Mouse (Mus musculus): ENCODE results near the gene Caly.
A peak's percentile ranks its signal among the peaks of the same experiment; 100 is the strongest.

Caly gene

DNA sequence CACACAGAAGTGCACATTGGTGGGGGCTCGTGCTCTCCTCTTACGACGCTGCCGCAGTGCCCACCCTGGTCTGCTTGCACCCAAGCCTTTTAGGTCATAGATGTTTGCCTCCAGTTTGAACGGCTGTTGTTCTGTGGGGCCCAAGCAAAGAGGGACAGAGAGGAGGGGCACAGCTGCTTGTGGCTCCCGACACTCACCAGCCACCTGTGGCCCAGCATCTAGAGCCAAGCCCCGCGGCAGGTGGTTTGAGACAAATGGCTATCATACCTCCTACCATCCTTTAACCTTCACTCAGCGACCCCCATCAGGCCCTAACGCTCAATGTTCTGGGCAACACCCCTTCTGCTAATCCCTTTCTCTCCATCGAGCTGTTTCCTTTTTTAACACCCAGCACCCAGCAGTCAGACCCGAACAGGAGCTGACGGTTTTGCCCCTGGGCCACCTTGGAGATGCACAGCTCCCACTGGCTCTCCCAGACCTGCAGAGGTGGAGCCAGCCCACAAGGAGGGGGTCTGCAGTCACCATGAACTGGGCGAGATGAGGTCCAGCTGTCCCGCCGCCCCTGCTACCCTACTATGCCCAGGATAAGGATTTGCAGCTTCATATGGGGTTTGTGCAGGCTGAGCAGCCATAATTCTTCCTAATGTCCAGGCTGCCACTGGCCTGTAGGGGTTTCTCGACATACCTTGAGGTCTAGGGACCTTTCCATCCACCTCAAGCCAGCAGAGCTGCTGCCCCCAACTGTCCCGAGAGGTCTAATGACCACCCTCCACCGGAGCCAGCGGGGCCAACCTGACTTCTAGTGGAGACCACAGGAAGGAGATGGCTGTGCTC, 723 bp downstream of the Caly start:
- DNase-seq (ENCODE audit: low read depth): no peak

DNA sequence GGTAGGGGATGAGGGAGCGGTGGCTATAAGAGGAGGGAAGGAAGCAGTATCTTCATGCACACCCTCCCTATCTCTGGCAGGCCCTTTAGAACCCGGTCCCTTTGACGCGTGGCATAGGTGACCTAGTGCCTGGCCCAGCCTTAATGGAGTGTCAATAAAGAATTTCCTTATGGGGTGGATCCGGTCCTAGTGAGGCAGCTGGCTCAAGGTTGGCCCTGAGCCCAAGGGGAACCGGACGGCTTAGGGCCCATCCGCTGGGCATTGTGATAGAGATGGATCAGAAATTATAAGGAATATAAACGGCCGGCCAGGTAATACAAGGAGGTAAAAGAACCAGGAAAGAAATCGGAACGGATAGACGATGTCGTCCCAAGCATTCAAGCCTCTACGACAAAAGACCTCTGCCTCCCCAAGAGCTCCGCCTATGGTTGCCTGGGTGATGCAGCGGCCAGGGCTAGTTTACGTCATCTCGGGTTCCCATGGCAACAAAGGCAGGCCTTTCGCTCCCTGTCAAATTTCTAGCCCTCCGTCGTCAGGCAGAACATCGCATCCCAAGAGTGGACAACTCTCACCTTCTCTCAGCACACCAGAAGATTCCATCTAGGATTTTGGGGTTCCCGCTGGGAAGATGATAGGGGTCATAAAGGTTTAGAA, 1.7 kb downstream of the Caly start:
- DNase-seq (ENCODE audit: low read depth): peak; percentile 49

GRCm38 (mm10) chr7:140078711-140079110, 3.6 kb downstream of the Caly start:
- DNase-seq (ENCODE audit: low read depth): peak; percentile 75

DNA sequence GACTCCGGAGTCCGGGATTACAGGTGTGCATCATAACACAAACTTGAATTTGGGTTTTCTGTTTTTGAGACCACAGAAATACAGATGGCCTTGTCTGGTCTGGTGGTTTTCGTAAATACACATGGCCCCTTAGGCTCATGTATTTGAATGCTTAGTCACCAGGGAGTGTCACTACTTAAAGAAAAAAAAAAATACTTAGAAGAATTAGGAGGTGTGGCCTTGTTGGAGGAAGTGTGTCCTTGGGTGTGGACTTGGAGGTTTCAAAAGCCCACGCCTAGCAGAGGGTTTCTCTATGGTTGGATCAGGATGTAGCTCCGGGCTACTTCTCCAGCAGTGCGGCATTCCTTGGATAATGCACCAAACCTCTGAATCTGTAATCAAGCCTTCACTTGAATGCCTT, 4.7 kb downstream of the Caly start:
- DNase-seq (ENCODE audit: low read depth): no peak

DNA sequence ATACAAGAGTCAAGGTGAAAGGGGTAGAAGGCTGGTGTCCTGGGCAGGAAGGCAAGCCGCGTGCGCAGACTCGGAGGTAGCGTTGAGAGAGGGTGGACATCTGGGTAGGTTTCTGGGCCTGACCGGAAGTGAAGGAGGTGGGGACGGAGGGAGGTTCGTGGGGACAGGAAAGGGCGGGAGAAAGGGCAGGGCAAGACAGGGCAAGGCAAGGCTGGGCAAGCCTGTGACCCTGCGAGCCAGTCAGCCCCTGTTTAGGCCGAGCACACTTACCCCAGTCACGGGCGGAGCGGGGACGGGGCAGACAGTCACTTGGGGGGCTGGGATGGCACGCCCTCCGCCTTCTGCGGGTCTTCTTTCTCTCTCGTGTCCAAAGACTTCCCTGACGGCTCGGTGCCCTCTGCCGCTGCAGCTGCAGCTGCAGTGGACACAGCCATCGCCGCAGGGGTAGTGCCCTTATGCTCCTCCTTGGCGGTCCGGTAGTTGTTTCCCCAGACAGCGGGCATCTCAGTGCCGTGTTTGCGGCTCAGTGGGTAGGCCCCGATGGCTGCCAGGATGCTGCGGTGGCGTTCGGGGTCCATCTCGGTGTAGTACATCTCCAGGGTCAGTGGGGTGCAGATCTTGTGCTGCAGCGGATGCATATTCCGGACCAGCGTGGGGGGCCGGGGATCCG, 12.2 kb downstream of the Caly start:
- no peak for DNase-seq (ENCODE audit: low read depth)

DNA sequence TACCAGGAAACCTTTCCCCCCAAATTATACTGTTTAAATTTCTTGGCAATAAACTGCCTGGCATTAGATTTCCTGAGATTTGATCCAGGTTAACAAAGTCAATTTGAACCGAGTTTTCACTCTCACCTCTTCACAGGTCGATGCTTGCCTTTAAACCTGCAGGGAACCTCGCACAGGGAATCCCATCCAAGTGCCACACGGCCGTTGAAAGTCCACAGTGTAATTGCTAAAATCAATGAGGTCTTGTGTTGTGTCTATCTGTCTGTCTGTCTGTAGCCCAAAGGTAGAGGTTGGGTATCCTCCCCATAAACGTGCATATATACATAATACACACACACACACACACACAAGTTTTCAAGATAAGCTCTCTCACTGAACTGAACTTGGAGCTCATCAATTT, 15.0 kb downstream of the Caly start:
- no peak for DNase-seq (ENCODE audit: low read depth)

DNA sequence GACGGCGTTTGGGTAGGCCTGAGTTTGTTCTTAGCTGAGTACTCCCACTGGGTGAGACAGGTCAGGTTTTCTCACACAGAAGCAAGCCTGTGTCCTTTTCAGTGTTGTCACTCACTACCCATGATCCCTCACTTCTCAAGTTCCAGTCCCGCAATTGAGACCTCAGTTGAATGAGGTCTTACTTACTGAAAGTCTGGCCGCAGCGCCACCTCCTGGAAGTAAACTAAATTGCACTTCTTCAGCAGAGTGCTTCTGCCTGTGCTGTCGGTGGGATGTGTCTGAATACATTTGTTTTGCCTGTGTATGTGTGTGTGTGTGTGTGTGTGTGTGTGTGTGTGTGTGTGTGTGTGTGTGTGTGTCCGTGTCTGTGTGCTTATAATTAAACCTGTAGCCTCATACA, 19.3 kb downstream of the Caly start:
- peak; percentile 66 for DNase-seq (ENCODE audit: low read depth)

DNA sequence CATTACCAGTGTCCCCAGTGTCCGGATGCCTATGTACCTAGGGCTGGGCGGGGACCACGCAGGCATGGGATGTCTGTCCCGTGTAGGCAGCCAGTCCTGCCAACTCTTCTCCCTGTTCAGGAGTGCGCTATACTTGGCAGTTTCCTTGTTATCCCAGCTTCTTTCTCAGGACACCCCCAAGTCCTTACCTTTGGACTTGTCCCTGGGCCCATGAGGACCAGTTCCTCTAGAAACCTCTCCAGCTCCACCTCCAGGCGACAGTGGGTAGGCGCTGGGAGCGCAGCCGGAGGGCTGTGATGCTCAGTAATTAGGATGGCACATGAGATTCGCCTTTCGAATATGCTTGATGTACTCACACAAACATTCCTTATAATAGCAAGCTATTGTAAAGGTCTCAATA, 20.0 kb downstream of the Caly start:
- DNase-seq (ENCODE audit: low read depth): no peak

GRCm38 (mm10) chr7:140061832-140062130, 20.6 kb downstream of the Caly start:
- no peak for DNase-seq (ENCODE audit: low read depth)

DNA sequence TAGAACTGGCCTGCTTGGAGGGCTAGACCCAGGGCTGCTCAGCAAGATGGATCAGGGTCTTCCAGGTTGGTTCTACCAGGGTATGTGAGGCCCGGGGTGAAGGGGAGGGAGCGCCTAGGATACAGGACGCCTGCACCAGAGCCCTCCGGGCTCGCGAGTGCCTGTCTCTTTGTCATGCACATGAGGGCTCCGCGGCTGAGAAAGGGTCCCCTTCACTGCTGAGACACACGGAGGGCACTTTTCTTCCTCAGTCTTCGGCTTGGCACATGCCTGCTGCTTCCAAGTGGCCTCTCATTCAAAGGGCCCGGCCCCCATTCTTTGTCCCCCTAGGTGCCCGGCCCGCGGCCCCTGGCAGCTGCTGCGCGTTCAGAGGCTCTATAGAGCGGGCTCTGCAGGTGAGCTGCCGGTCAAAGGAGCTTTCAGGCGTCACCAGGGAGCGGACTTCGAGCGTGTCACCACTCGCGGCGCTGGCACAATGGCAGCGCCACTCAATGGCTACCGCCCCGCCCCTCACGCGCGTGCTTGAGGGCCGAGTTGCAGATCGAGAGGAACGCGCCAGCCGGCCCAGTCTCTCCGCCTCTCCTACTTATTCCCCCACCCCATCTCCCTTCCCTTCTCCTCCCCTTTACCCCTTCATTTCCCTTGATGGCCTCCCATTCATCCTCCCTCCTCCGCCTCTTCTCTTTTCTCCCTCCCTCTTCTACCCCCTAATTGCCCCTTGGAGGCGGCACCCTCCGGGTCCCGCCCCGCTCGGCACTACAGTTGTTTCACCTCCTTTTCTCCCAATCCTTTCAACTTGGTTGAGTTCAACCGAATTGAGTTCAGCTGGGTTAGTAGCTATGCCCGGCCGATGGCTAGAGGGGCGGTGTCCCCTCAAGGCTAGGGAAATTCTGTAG, 21.2 kb downstream of the Caly start:
- no peak for DNase-seq (ENCODE audit: low read depth)

DNA sequence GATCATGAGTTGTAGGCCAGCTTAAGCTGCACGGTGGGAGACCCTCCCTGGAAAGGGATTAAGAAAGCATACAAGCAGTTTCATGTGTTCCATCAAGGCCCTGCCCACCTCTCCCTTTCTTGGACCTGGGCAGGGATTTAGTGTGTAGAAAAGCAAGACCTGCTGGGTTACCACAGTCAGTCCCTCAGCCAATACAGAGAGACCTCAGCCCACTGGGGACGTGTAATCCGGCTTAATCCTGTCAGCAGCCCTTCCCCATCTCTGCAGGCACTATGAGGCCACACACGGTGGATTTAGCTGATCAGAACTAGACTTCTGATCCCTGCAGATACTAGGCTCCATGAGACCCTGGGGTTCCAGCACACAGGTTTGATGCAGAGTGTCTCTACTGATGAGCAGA, 22.7 kb downstream of the Caly start:
- no peak for DNase-seq (ENCODE audit: low read depth)

- DNase-seq (ENCODE audit: low read depth): no peak
Measured at GRCm38 (mm10) chr7:140058528-140058927, 23.8 kb downstream of the Caly start.

- DNase-seq (ENCODE audit: low read depth): no peak
Measured at GRCm38 (mm10) chr7:140057413-140058407, 24.6 kb downstream of the Caly start.

DNA sequence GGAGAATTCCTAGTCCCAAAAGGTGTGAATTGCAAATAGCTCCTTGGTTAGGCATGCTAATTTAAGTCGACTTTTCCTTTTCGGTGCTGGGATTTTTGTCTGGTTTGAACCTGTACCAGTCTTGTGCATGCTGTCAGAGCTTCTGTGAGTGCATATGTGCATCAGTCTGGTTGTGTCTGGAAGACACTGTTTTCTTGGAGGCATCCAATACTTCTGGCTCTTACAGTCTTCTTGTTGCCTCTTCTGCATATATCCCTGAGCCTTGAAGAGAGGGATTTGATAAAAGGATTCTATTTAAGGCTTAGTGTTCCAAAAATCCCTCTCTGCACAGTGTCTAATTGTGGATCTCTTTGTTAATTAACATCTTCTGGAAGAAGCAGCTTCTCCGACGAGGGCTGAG, 28.2 kb downstream of the Caly start:
- DNase-seq (ENCODE audit: low read depth): no peak

DNA sequence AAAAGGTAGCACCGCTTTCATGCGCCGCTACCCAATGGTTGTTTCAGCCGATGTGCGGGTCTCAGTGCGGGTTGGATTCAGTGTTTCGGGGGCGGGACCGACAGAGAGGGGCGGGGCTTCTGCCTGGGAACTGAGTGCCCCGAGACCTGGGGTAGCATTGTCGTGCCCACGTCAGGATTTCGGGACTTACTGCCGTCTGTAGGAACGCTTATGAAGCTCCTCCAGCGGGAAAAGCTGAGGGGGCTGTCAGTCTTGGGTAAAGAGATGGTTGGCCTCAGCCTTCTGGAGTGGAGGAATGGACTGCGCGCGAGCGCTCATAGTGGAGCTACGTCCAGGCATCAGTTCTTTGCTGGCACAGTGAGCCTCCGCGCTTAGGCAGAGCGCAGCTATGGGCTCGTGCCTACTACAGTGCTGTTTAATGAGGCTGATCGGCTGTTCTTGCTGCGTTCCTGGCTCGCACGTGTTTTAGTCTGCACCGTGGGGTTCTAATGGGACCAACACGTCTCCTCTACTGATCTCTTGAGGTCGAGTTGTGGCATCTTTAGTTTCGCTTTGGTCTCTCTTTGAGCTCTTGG, 33.1 kb downstream of the Caly start:
- DNase-seq (ENCODE audit: low read depth): no peak

DNA sequence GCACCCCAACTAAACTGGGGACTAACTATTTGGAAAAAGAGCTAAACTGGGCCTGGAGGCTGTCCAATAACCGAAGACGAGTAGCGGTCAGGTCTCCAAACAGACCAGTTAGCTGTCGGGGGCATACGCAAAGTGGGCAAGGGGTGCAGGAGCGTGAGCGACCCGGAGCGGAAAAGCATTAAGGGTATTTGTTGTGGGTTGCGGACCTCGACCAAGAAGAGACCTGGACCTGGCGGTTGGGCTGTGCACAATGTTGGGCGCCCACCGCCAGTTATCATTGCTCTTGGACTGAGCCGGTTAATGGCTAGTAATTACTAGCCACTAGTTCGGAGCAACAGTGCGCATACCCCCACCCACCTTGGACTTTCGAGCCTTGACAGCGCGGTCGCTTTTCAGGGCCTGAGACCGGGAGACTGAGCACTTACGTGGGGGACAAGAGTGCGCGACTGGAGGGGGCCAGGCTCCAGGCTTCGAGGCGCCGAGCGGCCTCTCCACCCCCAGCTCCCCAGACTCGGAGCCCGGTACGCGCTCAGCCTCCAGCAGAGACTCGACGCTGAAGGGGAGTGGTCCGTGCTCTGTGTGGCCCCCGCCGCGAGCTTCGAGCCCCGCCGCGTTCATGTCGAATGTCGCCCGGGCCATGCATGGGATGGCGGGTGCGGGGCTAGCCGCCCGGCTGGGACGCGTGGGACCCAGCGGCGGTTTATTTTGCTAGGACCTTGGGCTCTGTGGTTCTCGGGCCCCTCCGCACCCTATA, 33.8 kb downstream of the Caly start, which contains the start of gene Msx3:
Gene Msx3, minus strand, starts transcription at position 729 of the 754 bp plus-strand sequence.
- no peak for DNase-seq (ENCODE audit: low read depth)

DNA sequence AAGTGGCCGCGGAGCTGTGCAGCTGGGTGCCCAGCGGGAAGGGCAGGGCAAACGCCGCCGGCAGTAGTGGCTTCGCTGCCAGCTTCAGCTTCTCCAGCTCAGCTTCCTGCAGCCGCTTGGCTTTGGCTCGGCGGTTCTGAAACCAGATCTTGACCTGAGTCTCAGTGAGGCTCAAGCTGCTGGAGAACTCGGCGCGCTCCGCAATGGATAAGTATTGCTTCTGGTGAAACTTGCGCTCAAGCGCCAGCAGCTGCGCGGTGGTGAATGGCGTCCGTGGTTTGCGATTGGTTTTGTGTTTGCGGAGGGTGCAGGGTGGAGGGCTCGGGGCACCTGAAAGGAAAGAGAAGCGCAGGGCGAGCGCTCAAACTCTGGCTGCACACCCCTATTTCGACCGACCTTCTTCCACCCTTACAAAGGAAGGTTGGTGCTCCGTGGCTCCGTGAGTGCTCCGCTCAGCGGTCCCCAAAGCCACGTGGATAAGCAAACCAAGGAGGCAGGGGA, 34.5 kb downstream of the Caly start:
- no peak for DNase-seq (ENCODE audit: low read depth)

DNA sequence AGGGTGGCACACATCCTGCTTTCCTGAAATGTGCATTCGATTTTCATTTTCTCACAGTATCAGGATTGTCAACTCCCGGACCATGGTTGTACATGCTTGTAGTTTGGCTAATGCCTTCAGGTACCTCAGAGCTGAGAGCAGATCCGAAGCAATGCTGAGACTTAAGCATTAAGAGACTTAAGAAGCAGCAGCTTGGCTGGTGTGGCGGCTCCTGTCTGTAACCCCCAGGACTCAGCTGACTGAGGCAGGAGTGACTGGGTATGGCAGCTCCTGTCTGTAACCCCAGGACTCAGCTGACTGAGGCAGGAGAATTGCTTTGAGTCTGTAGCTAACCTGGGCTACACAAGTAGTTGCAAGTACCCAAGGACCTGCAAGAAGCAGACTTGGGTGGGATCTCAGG, 36.8 kb downstream of the Caly start:
- DNase-seq (ENCODE audit: low read depth): no peak

- no peak for DNase-seq (ENCODE audit: low read depth)
Measured at GRCm38 (mm10) chr7:140042728-140043127, 39.6 kb downstream of the Caly start.

DNA sequence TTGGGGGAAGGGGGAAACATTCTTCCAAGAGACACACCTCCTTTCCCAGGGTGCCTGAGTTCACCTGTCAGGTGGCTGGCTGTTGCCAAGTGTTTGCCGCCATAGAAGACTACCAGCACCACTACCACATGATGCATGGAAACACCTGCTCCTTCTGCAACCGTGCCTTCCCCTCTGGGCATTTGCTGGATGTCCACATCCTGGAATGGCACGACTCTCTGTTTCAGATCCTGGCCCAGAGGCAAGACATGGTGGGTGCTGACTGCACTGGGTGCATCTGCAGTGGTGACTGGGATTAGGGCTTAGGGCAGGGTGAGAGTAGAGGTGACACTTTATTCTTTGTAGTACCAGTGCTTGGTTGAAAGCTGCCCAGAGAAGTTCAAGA, 45.2 kb downstream of the Caly start:
- no peak for DNase-seq (ENCODE audit: low read depth)
